Mouse (Mus musculus): ENCODE data around the gene Mtg2. TPM values are rescaled to one million over a fixed set of nuclear protein-coding genes. Genes with fewer than 3 reads are reported as not detected.

Mtg2 gene
- total and polyA plus RNA-seq, 2 experiments from 2014 or later, result 17.2 to 23.9 TPM

- Histone ChIP-seq H3K36me3 (ENCODE audit: insufficient read depth, low read length) (peaks cover 13% of the 10 kb centered on the region; the same call in 1 of the 2 replicates), H3K4me2 (ENCODE audit: low read depth, low read length) (no peak overlapping the region), H3K27ac (no peak overlapping the region), H3K9me3 (ENCODE audit: low read length) (no peaks in the 10 kb centered on the region), H3K4me3 (ENCODE audit: low read length) (no peak overlapping the region), H3K9ac (replicated peaks; ENCODE audit: low read length) (no peak overlapping the region), H3K4me1 (ENCODE audit: insufficient read depth, low read length) (no peaks in the 10 kb centered on the region), H3K27me3 (ENCODE audit: insufficient read depth, low read length) (no peaks in the 10 kb centered on the region)
- 66% methylated on average over 3 of the region's 3 CpGs for WGBS
- TF ChIP-seq CTCF (IDR thresholded peaks at IDR 0.05; ENCODE audit: low read depth), result no peak
- no peak for DNase-seq (ENCODE audit: low spot score)
- no peak for ATAC-seq
These were observed 7.2 kb downstream of the Mtg2 start for GRCm38 (mm10) chr2:180077622-180078021.

GRCm38 (mm10) chr2:180080680-180081079 is 10.3 kb downstream of the Mtg2 start:
- DNase-seq (ENCODE audit: low spot score) (no peak), ATAC-seq (no peak)
- Histone ChIP-seq H3K4me3 (ENCODE audit: low read length) (no peak overlapping the region), H3K9me3 (ENCODE audit: low read length) (no peaks in the 10 kb centered on the region), H3K36me3 (ENCODE audit: insufficient read depth, low read length) (peaks cover 25% of the 10 kb centered on the region; the same call in 1 of the 2 replicates), H3K4me2 (ENCODE audit: low read depth, low read length) (no peak overlapping the region), H3K27me3 (ENCODE audit: insufficient read depth, low read length) (no peaks in the 10 kb centered on the region), H3K27ac (no peak overlapping the region), H3K4me1 (ENCODE audit: insufficient read depth, low read length) (no peaks in the 10 kb centered on the region), H3K9ac (replicated peaks; ENCODE audit: low read length) (no peak overlapping the region)
- 88% methylated on average over 8 of the region's 8 CpGs for WGBS
- TF ChIP-seq CTCF (IDR thresholded peaks at IDR 0.05; ENCODE audit: low read depth), result no peak

- no peak for ATAC-seq
- H3K36me3 ChIP-seq (ENCODE audit: insufficient read depth, low read length), result peaks cover 20% of the 10 kb centered on the region; the same call in 1 of the 2 replicates
- no peak for DNase-seq (ENCODE audit: low spot score)
These were observed 12.7 kb downstream of the Mtg2 start for GRCm38 (mm10) chr2:180083063-180083462.

GRCm38 (mm10) chr2:180084565-180084964 is 14.2 kb downstream of the Mtg2 start:
- TF ChIP-seq CTCF (IDR thresholded peaks at IDR 0.05; ENCODE audit: low read depth), result no peak
- H3K9ac ChIP-seq (replicated peaks; ENCODE audit: low read length), result no peak overlapping the region
- H3K9me3 ChIP-seq (ENCODE audit: low read length), result no peaks in the 10 kb centered on the region
- H3K4me1 ChIP-seq (ENCODE audit: insufficient read depth, low read length), result no peaks in the 10 kb centered on the region
- H3K4me3 ChIP-seq (ENCODE audit: low read length), result no peak overlapping the region
- DNase-seq (ENCODE audit: low spot score) (no peak), ATAC-seq (no peak)
- no peaks in the 10 kb centered on the region for H3K27me3 ChIP-seq (ENCODE audit: insufficient read depth, low read length)
- H3K4me2 ChIP-seq (ENCODE audit: low read depth, low read length), result no peak overlapping the region
- peaks cover 20% of the 10 kb centered on the region; the same call in 1 of the 2 replicates for H3K36me3 ChIP-seq (ENCODE audit: insufficient read depth, low read length)
- H3K27ac ChIP-seq, result no peak overlapping the region
- WGBS, result 59% methylated on average over 3 of the region's 3 CpGs

More at GRCm38 (mm10) chr2:180083063-180083462, 12.7 kb downstream of the Mtg2 start:
- H3K4me1 ChIP-seq (ENCODE audit: insufficient read depth, low read length), result no peaks in the 10 kb centered on the region
- H3K27ac ChIP-seq, result no peak overlapping the region
- no peaks in the 10 kb centered on the region for H3K9me3 ChIP-seq (ENCODE audit: low read length)
- H3K4me3 ChIP-seq (ENCODE audit: low read length), result no peak overlapping the region
- no peak for TF ChIP-seq CTCF (IDR thresholded peaks at IDR 0.05; ENCODE audit: low read depth)
- no peaks in the 10 kb centered on the region for H3K27me3 ChIP-seq (ENCODE audit: insufficient read depth, low read length)
- WGBS, result 89% methylated on average over 10 of the region's 10 CpGs
- no peak overlapping the region for H3K4me2 ChIP-seq (ENCODE audit: low read depth, low read length)
- no peak overlapping the region for H3K9ac ChIP-seq (replicated peaks; ENCODE audit: low read length)

GRCm38 (mm10) chr2:180085926-180086636 is 15.7 kb downstream of the Mtg2 start:
- Histone ChIP-seq H3K36me3 (ENCODE audit: insufficient read depth, low read length) (peaks cover 20% of the 10 kb centered on the region; the same call in 1 of the 2 replicates), H3K4me3 (ENCODE audit: low read length) (no peak overlapping the region), H3K27ac (no peak overlapping the region), H3K9me3 (ENCODE audit: low read length) (no peaks in the 10 kb centered on the region), H3K4me2 (ENCODE audit: low read depth, low read length) (no peak overlapping the region), H3K9ac (replicated peaks; ENCODE audit: low read length) (no peak overlapping the region), H3K4me1 (ENCODE audit: insufficient read depth, low read length) (no peaks in the 10 kb centered on the region), H3K27me3 (ENCODE audit: insufficient read depth, low read length) (no peaks in the 10 kb centered on the region)
- DNase-seq (ENCODE audit: low spot score) (peak; percentile 52), ATAC-seq (peak; percentile 38; the same call in 1 of the 2 replicates)
- 46% methylated on average over 16 of the region's 16 CpGs for WGBS
- TF ChIP-seq CTCF (IDR thresholded peaks at IDR 0.05; ENCODE audit: low read depth), result no peak

- Histone ChIP-seq H3K27me3 (ENCODE audit: insufficient read depth, low read length) (no peaks in the 10 kb centered on the region), H3K27ac (no peak overlapping the region), H3K4me3 (ENCODE audit: low read length) (no peak overlapping the region), H3K9ac (replicated peaks; ENCODE audit: low read length) (no peak overlapping the region), H3K9me3 (ENCODE audit: low read length) (no peaks in the 10 kb centered on the region), H3K36me3 (ENCODE audit: insufficient read depth, low read length) (peaks cover 20% of the 10 kb centered on the region; the same call in 1 of the 2 replicates), H3K4me2 (ENCODE audit: low read depth, low read length) (no peak overlapping the region), H3K4me1 (ENCODE audit: insufficient read depth, low read length) (no peaks in the 10 kb centered on the region)
- WGBS, result 76% methylated on average over 5 of the region's 5 CpGs
- TF ChIP-seq CTCF (IDR thresholded peaks at IDR 0.05; ENCODE audit: low read depth), result no peak
- ATAC-seq (no peak), DNase-seq (ENCODE audit: low spot score) (no peak)
These were observed 16.2 kb downstream of the Mtg2 start for GRCm38 (mm10) chr2:180086637-180087027.

GRCm38 (mm10) chr2:180087472-180087871 is 17.1 kb downstream of the Mtg2 start:
- H3K9me3 ChIP-seq (ENCODE audit: low read length), result no peaks in the 10 kb centered on the region
- H3K27ac ChIP-seq, result no peak overlapping the region
- peaks cover 15% of the 10 kb centered on the region; the same call in 1 of the 2 replicates for H3K36me3 ChIP-seq (ENCODE audit: insufficient read depth, low read length)
- H3K4me3 ChIP-seq (ENCODE audit: low read length), result no peak overlapping the region
- H3K4me1 ChIP-seq (ENCODE audit: insufficient read depth, low read length), result no peaks in the 10 kb centered on the region
- H3K4me2 ChIP-seq (ENCODE audit: low read depth, low read length), result no peak overlapping the region
- DNase-seq (ENCODE audit: low spot score), result no peak
- ATAC-seq, result no peak
- H3K27me3 ChIP-seq (ENCODE audit: insufficient read depth, low read length), result no peaks in the 10 kb centered on the region
- no peak overlapping the region for H3K9ac ChIP-seq (replicated peaks; ENCODE audit: low read length)
- peak; percentile 43 for TF ChIP-seq CTCF (IDR thresholded peaks at IDR 0.05; ENCODE audit: low read depth)
- WGBS, result 85% methylated on average over 4 of the region's 4 CpGs

All from hindbrain, postnatal 0 days (tissue).